Mouse (Mus musculus): ENCODE results near the gene Gps2.

Gene Gps2

GRCm38 (mm10) chr11:69886907-69887635 lies 26.6 kb upstream of the Gps2 start:
- DNase-seq (ENCODE audit: low spot score in 2 of 2): no peak

DNA sequence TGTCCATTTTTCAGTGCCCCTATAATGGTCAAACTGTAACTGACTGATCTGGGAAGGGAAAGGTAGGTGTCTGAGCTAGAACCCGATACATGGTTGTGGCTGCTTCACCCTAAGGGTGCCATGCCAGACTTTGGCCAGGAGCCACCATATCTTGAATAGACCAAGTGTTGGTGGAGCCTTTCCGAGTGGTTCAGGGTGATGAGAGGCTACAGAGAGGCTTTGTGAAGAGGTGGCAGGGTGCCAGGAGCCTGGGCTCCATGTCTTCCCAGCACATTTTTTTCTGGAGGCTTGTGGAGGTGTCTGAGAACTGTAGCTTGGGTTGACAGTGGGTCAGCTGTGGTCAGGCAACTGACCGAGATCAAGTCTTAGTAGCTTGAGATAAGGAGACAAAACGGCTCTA lies 22.2 kb upstream of the Gps2 start:
- no peak for DNase-seq (ENCODE audit: low spot score in 2 of 2)

- no peak for DNase-seq (ENCODE audit: low spot score in 2 of 2)
Measured at GRCm38 (mm10) chr11:69894671-69895070, 19.0 kb upstream of the Gps2 start.

DNA sequence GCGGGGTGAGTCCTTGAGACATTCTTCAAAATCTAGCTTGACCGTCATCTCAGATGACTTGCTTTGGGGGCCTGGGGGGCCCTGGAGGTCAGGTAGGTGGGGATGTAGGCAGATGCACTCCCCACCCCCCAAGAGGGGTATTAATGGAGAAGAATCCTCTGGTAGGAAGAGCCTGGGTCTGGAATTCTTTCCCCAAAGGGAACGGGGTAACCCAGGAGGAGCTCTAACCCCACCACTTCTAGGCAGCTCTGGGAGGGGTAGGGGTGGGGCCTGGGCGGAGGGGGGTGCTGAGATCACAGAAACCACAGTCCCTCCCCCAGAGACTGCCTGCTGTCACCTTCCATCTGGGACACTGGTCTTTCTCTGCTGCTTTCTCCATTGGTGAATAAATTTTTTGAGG lies 18.4 kb upstream of the Gps2 start, which contains the start of gene Acap1:
Gene Acap1 (minus strand): TSS at position 249 of the 400 bp plus-strand sequence.
- DNase-seq (ENCODE audit: low spot score in 2 of 2): no peak

DNA sequence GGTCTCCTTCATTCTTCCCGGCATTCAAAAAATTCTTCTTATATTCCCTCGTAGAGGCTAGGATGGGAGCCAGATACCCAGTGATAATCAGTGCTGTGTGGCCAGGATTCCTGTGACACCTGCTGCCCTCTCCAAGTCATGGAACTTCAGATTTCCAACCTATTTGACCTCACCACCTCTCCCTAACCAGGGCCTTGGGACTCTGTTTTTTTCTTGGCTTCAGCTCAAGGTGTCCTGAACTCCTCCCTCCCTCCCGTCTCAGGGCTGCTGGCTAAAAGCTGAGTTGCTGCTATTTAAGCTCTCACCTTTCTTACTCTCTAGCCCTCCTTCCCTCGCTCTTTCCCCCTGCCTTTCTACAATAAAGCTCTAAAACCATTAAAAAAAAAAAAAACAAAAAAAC lies 13.8 kb upstream of the Gps2 start:
- DNase-seq (ENCODE audit: low spot score in 2 of 2): no peak

GRCm38 (mm10) chr11:69900471-69901405 lies 12.9 kb upstream of the Gps2 start, which contains the start of the genes 2810408A11Rik and Neurl4:
Gene 2810408A11Rik, minus strand, starts transcription at chr11:69900987.
Gene Neurl4, plus strand, starts transcription at chr11:69901072.
- DNase-seq (ENCODE audit: low spot score in 2 of 2): peak; percentile 82 to 87

- DNase-seq (ENCODE audit: low spot score in 2 of 2): peak; percentile 98
Measured at GRCm38 (mm10) chr11:69901406-69901846, 12.3 kb upstream of the Gps2 start.

GRCm38 (mm10) chr11:69901993-69902392 lies 11.7 kb upstream of the Gps2 start:
- DNase-seq (ENCODE audit: low spot score in 2 of 2): no peak

DNA sequence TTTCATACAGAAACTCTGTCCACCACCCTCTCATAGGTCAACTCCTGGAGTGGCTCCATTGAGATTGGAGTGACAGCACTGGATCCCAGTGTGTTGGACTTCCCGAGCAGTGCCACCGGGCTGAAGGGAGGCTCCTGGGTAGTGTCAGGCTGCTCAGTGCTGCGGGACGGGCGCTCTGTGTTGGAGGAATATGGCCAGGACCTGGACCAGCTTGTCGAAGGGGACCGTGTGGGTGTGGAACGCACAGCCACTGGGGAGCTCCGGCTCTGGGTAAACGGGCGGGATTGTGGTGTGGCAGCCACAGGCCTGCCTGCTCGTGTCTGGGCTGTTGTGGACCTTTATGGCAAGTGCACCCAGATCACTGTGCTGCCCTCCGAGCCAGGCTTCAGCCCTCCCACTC lies 10.7 kb upstream of the Gps2 start:
- DNase-seq (ENCODE audit: low spot score in 2 of 2): no peak

GRCm38 (mm10) chr11:69904311-69904710 lies 9.4 kb upstream of the Gps2 start:
- no peak for DNase-seq (ENCODE audit: low spot score in 2 of 2)

DNA sequence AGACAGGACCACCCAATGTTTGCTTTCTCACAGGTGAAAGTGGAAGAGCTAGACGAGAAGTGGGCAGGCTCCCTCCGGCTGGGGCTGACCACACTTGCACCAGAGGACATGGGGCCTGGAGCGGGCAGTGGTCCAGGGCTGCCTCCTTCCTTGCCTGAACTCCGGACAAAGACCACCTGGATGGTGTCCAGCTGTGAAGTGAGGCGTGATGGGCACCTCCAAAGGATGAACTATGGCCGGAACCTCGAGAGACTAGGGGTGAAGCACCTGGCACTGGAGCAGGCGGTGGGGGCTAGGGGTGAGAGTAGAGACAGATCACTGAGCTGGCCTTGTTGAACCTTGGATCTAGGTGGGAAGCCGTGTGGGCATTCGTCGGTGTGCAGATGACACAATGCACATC lies 5.0 kb upstream of the Gps2 start:
- no peak for DNase-seq (ENCODE audit: low spot score in 2 of 2)

GRCm38 (mm10) chr11:69909174-69909573 lies 4.5 kb upstream of the Gps2 start:
- DNase-seq (ENCODE audit: low spot score in 2 of 2): no peak

- no peak for DNase-seq (ENCODE audit: low spot score in 2 of 2)
Measured at GRCm38 (mm10) chr11:69910177-69910576, 3.5 kb upstream of the Gps2 start.

- no peak for DNase-seq (ENCODE audit: low spot score in 2 of 2)
Measured at GRCm38 (mm10) chr11:69910781-69911560, 2.7 kb upstream of the Gps2 start.

- DNase-seq (ENCODE audit: low spot score in 2 of 2): no peak
Measured at GRCm38 (mm10) chr11:69911701-69912100, 2.0 kb upstream of the Gps2 start.

GRCm38 (mm10) chr11:69912716-69913530 lies 765 bp upstream of the Gps2 start:
- no peak for DNase-seq (ENCODE audit: low spot score in 2 of 2)

GRCm38 (mm10) chr11:69914372-69914764 lies 680 bp downstream of the Gps2 start:
- DNase-seq (ENCODE audit: low spot score in 2 of 2): no peak

- DNase-seq (ENCODE audit: low spot score in 2 of 2): no peak
Measured at GRCm38 (mm10) chr11:69914917-69915430, 1.3 kb downstream of the Gps2 start.

DNA sequence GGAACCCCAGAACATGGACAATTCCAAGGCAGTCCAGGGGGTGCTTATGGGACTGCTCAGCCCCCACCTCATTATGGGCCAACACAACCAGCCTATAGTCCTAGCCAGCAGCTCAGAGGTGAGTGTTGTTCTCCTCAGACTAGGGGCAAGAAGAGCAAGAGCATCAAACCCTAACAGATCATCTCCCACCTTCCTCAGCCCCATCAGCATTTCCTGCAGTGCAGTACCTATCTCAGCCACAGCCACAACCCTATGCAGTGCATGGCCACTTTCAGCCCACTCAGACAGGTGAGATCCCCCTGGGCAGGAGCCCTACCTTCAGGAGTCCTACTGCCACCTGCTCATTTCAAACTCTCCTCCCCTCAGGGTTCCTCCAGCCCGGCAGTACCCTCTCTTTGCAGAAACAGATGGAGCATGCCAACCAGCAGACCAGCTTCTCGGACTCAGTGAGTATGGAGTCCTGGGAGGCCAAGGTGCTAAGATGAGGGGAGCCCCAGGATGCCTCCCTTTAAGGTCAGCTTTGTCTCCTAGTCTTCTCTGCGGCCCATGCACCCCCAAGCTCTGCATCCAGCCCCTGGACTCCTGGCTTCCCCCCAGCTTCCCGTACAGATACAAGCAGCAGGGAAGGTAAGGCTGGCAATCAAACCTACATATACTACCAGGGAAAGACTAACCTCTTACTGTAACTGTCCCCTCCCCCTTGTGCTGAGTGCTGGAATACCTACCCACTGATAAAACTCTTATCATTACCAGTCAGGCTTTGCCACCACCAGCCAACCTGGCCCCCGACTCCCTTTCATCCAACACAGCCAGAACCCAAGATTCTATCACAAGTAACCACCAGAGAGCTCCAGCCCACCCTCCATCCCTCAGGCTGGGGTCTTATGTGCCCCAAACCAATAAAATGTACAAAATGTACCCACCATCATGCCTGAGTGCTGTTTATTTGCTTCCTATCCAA lies 2.3 kb downstream of the Gps2 start:
- no peak for DNase-seq (ENCODE audit: low spot score in 2 of 2)
